Mouse (Mus musculus): ENCODE results near the gene Olfr998.

DNA sequence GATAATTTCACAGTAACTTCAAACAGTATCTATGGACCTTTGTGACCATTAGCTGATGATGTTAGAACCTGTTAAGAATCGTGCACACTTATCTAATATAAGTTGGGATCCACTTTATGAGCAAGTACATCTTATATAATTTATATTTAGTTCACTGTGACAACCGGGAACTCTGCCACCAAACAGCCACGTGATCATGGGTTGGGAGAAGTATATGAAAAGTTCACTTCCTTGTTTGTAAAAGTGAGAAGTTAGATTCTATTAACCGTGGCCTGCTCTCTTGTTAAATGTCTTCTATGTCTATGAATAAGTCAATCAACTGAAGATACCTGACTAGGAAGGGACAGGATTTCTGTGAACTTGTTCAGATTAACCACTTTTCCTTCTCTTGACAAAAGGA is 28.5 kb upstream of the Olfr998 start:
- no peak for TF ChIP-seq CTCF (IDR thresholded peaks at IDR 0.05)
- no peak for TF ChIP-seq POLR2A (IDR thresholded peaks at IDR 0.05; ENCODE audit: insufficient read depth, low read depth, low read length)
- no peak for TF ChIP-seq EP300 (IDR thresholded peaks at IDR 0.05; ENCODE audit: insufficient read depth, low read depth, low read length)
